Mouse (Mus musculus): Measurements from ENCODE around the gene Pnn. TPM values are rescaled to one million over a fixed set of nuclear protein-coding genes. Genes with fewer than 3 reads are reported as not detected.

Pnn gene
- total and polyA plus RNA-seq, 3 experiments, result 38.4 to 216 (median 132) TPM

- TF ChIP-seq ZNF384 (IDR thresholded peaks at IDR 0.05; ENCODE audit: low read depth, low read length) (no peak), MEF2A (IDR thresholded peaks at IDR 0.05; ENCODE audit: extremely low read depth, insufficient replicate concordance, low read depth, low read length, poor library complexity, severe bottlenecking) (no peak), USF2 (IDR thresholded peaks at IDR 0.05; ENCODE audit: borderline replicate concordance in 1 of 2, insufficient read depth in 1 of 2, low read depth in 1 of 2, low read length in 2 of 2) (no peak), MAFK (IDR thresholded peaks at IDR 0.05; ENCODE audit: borderline replicate concordance, low read depth, low read length) (no peak), SMC3 (IDR thresholded peaks at IDR 0.05; ENCODE audit: low read depth, low read length) (no peak), HCFC1 (IDR thresholded peaks at IDR 0.05; ENCODE audit: low read depth, low read length) (no peak), MAX (IDR thresholded peaks at IDR 0.05; ENCODE audit: low read length) (no peak), TAL1 (IDR thresholded peaks at IDR 0.05; ENCODE audit: low read length) (no peak), TBP (IDR thresholded peaks at IDR 0.05; ENCODE audit: low read depth, low read length) (no peak), CTCF (IDR thresholded peaks at IDR 0.05 in 2 of 3, conservative IDR thresholded peaks at IDR 0.05 in 1 of 3; ENCODE audit: control insufficient read depth in 1 of 3, insufficient read depth in 1 of 3, low read depth in 2 of 3, low read length in 3 of 3, poor library complexity in 1 of 3, severe bottlenecking in 1 of 3) (no peak), MYC (IDR thresholded peaks at IDR 0.05; ENCODE audit: low read depth, low read length) (no peak), GABPA (IDR thresholded peaks at IDR 0.05; ENCODE audit: low read depth, low read length) (no peak)
- no peaks in the 10 kb centered on the region for H3K27me3 ChIP-seq (ENCODE audit: control insufficient read depth in 1 of 2, insufficient read depth in 2 of 2, low read length in 2 of 2)
Measured at GRCm38 (mm10) chr12:59105914-59106313, 39.2 kb downstream of the Pnn start.

GRCm38 (mm10) chr12:59106491-59106890 is 39.8 kb downstream of the Pnn start:
- TF ChIP-seq ETS1 (IDR thresholded peaks at IDR 0.05; ENCODE audit: low read depth, low read length) (no peak), SMC3 (IDR thresholded peaks at IDR 0.05; ENCODE audit: low read depth, low read length) (no peak), ZMIZ1 (IDR thresholded peaks at IDR 0.05; ENCODE audit: low read depth, low read length) (no peak), MAX (IDR thresholded peaks at IDR 0.05; ENCODE audit: low read length) (no peak), RAD21 (IDR thresholded peaks at IDR 0.05; ENCODE audit: low read depth, low read length) (no peak), UBTF (IDR thresholded peaks at IDR 0.05; ENCODE audit: borderline replicate concordance, insufficient read depth, low read depth, low read length) (no peak), USF2 (IDR thresholded peaks at IDR 0.05; ENCODE audit: borderline replicate concordance in 1 of 2, insufficient read depth in 1 of 2, low read depth in 1 of 2, low read length in 2 of 2) (no peak), ZC3H11A (IDR thresholded peaks at IDR 0.05; ENCODE audit: low read depth, low read length) (no peak), EP300 (IDR thresholded peaks at IDR 0.05; ENCODE audit: low read depth in 1 of 2, low read length in 2 of 2) (no peak), RCOR1 (IDR thresholded peaks at IDR 0.05; ENCODE audit: low read depth, low read length) (no peak), ELF1 (IDR thresholded peaks at IDR 0.05; ENCODE audit: low read depth, low read length) (no peak), CTCF (IDR thresholded peaks at IDR 0.05 in 2 of 3, conservative IDR thresholded peaks at IDR 0.05 in 1 of 3; ENCODE audit: control insufficient read depth in 1 of 3, insufficient read depth in 1 of 3, low read depth in 2 of 3, low read length in 3 of 3, poor library complexity in 1 of 3, severe bottlenecking in 1 of 3) (no peak), GATA1 (IDR thresholded peaks at IDR 0.05; ENCODE audit: low read depth, low read length) (no peak), SIN3A (IDR thresholded peaks at IDR 0.05; ENCODE audit: low read length) (no peak)
- no peaks in the 10 kb centered on the region for H3K4me1 ChIP-seq (ENCODE audit: control insufficient read depth in 1 of 2, insufficient read depth in 2 of 2, low read length in 2 of 2)
- H3K79me2 ChIP-seq (ENCODE audit: control insufficient read depth, insufficient read depth, low read length, poor library complexity), result no peaks in the 10 kb centered on the region
- H3K27me3 ChIP-seq (ENCODE audit: control insufficient read depth in 1 of 2, insufficient read depth in 2 of 2, low read length in 2 of 2), result no peaks in the 10 kb centered on the region
- H3K9me3 ChIP-seq (replicated peaks; ENCODE audit: insufficient read depth, low read length), result no peaks in the 10 kb centered on the region
- no peak for DNase-seq (ENCODE audit: low read depth, low spot score)
- no peaks in the 10 kb centered on the region for H3K36me3 ChIP-seq (ENCODE audit: control insufficient read depth in 1 of 2, insufficient read depth in 2 of 2, low read length in 2 of 2)
- H3K27ac ChIP-seq (ENCODE audit: control insufficient read depth, low read depth, low read length), result no peak overlapping the region
- no peak overlapping the region for H3K9ac ChIP-seq (ENCODE audit: control insufficient read depth, low read depth, low read length, poor library complexity, severe bottlenecking)
- H3K4me3 ChIP-seq (ENCODE audit: control insufficient read depth in 1 of 2, insufficient read depth in 1 of 2, low read depth in 2 of 2, low read length in 2 of 2), result no peak overlapping the region

More at GRCm38 (mm10) chr12:59105914-59106313, 39.2 kb downstream of the Pnn start:
- no peak for DNase-seq (ENCODE audit: low read depth, low spot score)
- no peaks in the 10 kb centered on the region for H3K36me3 ChIP-seq (ENCODE audit: control insufficient read depth in 1 of 2, insufficient read depth in 2 of 2, low read length in 2 of 2)
- no peak overlapping the region for H3K9ac ChIP-seq (ENCODE audit: control insufficient read depth, low read depth, low read length, poor library complexity, severe bottlenecking)
- no peaks in the 10 kb centered on the region for H3K79me2 ChIP-seq (ENCODE audit: control insufficient read depth, insufficient read depth, low read length, poor library complexity)
- no peaks in the 10 kb centered on the region for H3K4me1 ChIP-seq (ENCODE audit: control insufficient read depth in 1 of 2, insufficient read depth in 2 of 2, low read length in 2 of 2)
- no peak overlapping the region for H3K4me3 ChIP-seq (ENCODE audit: control insufficient read depth in 1 of 2, insufficient read depth in 1 of 2, low read depth in 2 of 2, low read length in 2 of 2)
- H3K27ac ChIP-seq (ENCODE audit: control insufficient read depth, low read depth, low read length), result no peak overlapping the region
- no peaks in the 10 kb centered on the region for H3K9me3 ChIP-seq (replicated peaks; ENCODE audit: insufficient read depth, low read length)

All from MEL (cell line).